Mouse (Mus musculus) heart, postnatal 14 days (tissue): ENCODE measurements around the gene Kcna1. TPM values are rescaled to one million over a fixed set of nuclear protein-coding genes. Genes with fewer than 3 reads are reported as not detected.

Experiments used
- DNase-seq, 2 experiments: peaks; one replicate each; pipeline ENCODE4 v3.0.0; 2021 to 2022
- intact Hi-C: fragments of 180-260 bp; cut with DNase I; formaldehyde crosslinking; loops from one replicate; pipeline ENCODE4 v1.15.1; 2025
- long read RNA-seq, 2 experiments: library from polyadenylated mRNA; stranded (forward); transcript quantifications; one replicate each; pipeline ENCODE4 v2.0.0; 2021
- total RNA-seq, 2 experiments: library from RNA; stranded (reverse); gene quantifications; 2 replicates each; pipeline ENCODE4 v1.2.3; 2021

Gene Kcna1
- total RNA-seq, result 1 to 10 TPM; 2.1 to 3.6 TPM
- long read RNA-seq, experiment 1, full-length matches to known transcripts, result 1 of 1 reads
- long read RNA-seq, experiment 1, partial matches to known transcripts, result 0 of 1 reads
- long read RNA-seq, experiment 1, other reads (novel, unspliced or antisense), result 0 of 1 reads
- long read RNA-seq, experiment 2, full-length matches to known transcripts, result 1 of 1 reads
- long read RNA-seq, experiment 2, partial matches to known transcripts, result 0 of 1 reads
- long read RNA-seq, experiment 2, other reads (novel, unspliced or antisense), result 0 of 1 reads

DNA sequence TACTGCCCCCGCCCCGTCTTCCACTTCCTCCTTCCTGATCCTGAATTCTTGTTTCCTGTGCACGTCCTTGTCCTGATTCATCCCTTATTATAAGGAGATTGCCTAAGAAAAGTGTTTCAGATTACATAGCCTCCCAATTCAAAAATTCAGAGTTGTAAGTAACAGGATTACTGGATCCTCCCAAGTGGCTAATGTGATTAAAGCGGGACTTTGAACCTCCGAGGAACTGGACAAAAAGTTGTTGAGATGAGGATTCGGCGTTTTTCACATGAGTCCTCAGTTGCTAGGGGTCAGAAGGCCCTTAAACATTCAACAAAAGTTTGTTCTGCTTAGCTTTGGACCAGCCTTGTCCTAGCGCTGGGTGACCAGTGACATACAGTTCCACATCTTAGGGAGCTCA, at the start of gene Kcna1:
Gene Kcna1, minus strand, starts transcription at position 4 of the 400 bp plus-strand sequence.
- DNase-seq, result no peak
- intact Hi-C loops, result no loop called here

DNA sequence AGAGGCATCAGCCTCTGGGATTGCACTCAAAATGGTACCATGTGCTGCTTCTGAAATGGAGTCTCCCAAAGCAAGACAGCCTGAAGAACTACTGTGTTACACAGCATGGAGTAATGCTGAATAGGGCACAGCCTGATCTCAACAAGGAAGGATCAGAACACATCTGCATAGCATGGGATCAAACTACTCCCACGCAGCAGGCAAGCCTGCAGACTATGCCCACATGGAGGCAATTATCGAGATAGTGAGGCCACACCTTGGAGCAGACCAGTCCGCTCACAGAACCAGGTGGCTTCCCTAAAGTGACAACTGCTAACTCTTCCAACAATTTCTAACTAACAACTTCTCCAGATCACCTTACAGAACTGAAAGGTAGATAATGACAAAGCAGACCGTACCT, 40.9 kb upstream of the Kcna1 start:
- no peak for DNase-seq
- intact Hi-C loops, result no loop called here

DNA sequence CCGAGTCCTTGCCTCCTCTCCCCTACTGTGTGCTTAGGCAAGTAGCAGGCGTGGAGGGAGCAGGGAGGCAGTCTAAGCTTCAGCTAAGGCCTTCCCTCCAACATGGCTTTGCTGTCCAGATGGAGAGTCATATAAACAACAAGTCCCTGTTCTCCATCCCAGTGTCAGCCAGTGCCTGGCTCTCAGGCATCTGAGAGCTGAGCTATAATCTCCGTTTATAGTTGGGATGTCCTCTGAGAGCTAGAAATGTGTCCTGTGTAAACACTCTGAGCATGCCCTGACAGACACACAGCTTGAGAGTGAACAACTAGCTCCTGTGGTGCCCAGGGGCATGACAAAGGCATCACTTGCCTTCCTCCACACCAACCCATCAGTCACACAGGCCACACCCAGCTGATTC, 39.0 kb upstream of the Kcna1 start:
- DNase-seq, result no peak
- intact Hi-C loops, result no loop called here

DNA sequence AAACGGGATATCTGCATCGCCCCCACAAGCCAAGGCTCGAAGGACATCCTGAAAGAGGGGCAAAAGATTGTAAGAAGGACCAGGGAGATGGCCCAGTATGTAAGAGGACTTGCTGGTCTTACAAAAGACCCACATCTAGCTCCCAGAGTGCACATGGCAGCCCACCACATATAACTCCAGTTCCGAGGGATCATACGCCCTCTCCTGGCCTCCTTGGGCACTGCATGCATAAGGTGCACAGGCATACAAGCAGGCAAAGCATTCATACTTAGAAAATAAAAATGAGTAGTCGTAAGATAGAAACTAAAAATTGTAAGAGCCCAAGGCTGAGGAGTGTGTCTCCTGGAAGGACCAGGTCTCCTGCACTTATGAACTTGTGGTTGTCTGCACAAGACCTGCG, 32.8 kb upstream of the Kcna1 start:
- no peak for DNase-seq

DNA sequence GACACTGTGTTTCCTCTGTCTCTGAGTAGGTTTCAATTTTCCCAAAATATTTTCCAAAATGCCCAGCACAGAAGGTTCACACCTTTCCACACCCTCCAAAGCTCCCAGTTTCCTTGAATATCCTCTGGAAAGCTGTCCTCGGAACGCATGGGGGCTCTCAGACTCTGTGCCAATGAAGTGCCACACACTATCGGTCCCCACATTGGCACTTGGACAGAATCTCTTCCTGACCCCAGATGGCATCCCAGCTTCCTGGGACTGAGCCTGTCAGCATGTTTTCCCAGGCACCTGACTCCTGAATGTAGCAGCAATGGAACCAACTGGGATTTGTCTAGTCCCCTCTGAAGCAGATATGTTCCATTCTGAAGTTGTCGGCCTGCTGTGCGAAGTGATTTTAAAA, 20.8 kb upstream of the Kcna1 start:
- peak in 1 of 2 experiments; percentile 10 for DNase-seq
- intact Hi-C loops, result no loop called here

More for the DNA sequence above, 32.8 kb upstream of the Kcna1 start:
- intact Hi-C loops, result no loop called here

DNA sequence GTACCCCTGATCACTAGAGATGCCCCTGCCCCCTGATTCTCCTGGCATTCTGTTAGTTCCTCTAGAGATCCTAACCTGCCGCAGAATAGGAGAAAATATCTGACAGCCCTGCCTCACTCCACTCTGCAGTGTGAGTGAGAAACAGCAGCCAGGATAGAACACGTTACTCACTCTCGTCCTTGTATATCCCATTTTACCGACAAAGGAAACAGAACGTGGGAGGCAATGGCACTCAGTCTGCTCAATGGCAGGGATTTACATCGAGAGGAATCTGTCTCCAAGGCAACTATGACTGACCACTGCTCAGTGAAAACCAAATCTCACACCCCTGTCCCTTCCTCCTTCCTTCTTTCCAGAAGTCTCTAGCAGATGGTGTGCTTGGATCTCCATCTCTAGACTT, 19.9 kb upstream of the Kcna1 start:
- DNase-seq, result no peak
- intact Hi-C loops, result no loop called here

DNA sequence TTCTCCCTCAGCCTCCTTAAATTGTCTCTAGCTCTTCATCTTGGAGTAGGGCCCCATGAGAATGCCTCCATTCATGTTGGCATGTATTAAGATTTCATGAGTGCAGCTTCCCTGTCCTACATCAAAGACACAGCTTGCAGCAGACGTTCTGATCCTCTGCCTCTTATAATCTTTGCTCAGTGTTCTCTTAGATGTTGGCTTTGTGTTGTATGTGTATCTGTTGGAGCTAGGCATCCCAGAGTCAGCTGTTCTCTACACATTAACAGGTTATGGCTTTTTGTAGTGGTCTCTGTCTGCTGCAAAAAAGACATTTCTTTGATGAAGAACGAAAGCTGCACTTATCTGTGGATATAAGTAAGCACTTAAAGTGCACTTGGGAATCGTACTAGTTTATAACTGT, 18.4 kb upstream of the Kcna1 start:
- DNase-seq, result no peak
- intact Hi-C loops, result no loop called here

DNA sequence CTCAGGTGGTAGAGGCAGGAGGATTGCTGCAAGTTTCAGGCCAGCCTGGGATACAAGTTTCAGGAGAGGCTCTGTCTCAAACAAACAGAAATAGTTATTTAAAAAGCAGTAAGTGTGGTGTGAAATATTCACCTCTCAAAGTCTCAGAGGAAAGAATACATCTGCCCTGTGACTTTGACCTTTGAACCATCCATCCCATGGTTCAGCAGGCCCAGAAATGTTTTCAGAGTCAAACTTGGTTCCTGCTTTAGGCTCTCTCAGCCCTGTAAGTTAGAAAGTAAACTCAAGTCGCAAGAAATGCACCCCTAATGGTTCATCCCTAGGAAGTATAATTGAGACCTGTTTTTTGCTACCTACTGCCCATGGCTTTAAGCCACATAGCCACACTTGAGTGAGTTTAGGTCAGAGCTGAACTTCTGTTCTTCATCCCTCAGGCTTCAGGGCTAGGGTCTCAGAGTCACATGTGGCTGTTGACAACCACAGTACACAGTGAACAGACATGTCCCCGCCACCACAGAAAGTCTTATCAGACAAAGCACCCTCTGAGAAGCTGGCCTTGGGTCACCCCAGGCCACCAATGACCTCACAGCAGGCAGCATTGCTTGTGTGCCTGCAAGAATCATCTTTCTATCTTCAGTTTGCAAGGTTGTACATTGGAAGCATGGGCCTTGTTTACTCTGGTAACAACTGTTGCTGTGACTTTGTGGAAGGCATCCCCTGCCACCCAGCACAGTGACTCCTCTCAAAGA, 11.6 kb upstream of the Kcna1 start:
- intact Hi-C loops, result no loop called here
- DNase-seq, result no peak

DNA sequence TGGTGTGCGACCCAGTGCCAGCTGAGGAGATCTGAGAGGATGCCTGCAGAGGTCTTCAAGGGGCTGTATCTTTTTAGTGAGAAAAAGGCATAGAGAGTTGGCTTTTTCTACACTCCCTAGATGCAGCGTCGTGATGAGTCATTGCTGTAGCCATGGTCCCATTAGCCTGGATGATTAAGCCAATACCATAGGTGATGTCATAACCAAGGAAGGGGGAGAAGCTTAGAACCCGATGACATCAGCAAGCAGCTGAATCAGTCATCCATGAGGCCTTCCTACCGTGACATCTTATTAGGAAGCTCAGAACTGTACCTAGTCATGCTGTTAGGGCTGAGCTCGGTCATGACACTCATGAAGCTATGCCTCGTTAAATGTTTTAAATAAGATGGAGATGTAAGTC, 7.4 kb upstream of the Kcna1 start:
- intact Hi-C loops, result no loop called here
- DNase-seq, result no peak

DNA sequence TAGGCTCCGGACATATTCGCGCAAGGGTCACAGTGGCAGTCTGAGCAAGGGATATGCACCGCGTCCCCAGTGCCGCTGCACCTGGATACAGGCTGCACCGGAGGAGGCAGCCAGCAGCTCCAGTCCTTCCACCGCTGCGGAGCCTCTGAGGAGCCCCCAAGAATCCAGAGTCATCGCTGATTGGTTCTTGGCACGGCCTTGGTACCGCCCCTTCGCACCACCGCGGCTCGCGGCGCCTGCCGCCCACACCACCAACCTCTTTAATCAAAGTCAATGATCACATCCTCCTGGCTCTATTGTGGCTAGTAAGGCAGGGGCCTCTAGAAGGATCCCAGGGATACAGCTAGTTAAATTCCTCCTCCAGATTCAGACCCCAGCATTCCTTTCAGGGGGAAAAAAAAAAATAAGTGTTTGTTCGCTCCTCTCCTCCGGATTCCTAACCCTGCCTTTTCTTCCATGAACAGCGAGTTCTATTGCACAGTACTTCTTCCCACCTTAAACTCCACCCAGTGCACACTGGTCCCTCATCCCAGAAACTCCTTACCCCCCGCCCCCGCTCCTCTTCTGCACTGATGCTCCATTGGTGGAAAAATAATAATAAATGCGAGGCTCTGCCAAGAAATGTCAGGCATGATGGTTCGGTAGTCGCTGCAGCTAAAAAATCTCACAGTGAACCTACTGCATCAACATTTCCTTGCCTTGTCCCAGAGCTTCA, 383 bp downstream of the Kcna1 start:
- intact Hi-C loops, result no loop called here
- peak; percentile 4 to 6 for DNase-seq

DNA sequence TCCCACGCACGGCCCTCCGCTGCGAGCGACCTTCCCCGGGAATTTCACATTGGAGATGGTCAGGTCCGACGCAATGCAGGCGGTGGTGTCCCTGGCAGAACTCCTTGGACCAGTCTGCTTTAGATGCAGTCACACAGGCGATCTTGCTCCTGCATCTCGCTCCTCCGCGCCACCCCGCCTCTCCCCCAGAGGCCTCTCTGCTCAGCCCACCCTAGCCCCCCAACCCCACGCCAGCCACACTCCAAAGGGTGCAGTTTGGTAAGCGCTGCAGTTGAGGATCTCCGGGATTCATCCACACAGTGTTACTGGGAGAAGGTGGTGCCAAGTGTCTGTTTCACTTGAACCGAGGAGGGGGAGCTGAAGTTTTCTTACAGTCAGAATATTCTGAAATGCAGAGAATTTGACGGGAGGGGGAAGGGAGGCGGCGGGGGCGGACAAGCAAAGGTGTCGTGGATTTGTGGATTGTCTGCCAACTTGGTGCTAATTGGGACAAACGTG, 1.1 kb downstream of the Kcna1 start:
- intact Hi-C loops, result no loop called here
- peak in 1 of 2 experiments; percentile 5 for DNase-seq

DNA sequence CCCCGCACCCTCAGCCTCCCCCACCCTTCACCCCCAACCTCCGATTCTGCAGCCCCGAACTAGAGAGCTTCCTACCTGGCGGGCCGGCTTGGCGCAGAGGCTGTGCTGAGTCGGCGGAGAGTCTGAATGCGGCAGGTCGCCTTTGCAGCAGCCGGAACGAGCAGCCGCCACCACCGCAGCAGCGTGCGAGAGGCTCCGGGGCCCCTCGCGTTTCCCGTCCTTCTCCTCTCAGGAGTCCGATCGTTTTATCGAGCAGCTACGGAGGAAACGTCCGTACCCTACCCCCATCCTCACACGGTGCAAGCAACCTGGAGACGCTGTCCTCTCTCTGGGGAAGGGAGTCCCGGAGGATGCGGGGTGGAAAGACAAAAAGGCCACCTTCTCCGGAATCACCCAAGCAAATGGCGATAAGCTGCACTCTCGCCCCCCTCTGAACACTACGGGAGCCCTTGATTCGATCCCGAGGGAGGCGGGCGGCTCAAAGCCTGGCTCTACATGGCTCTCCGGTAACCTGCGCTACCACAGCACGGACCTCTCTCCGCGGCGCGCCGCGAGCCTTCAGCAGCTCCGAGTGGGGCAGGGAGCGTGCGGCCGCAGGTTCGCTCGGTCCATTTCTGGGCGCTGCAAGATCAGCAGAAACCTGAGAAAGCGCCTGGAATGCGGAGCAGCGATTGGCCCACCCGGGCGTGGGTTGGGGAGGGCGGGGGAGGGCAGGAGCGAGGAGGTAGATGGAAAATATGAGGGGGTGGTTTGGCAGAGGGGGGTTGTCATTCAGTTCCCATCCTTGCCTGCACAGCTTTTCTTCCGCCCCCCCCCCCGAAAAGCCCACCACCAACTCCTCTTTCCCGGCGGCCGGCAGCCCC, 1.8 kb downstream of the Kcna1 start:
- intact Hi-C loops, result loop anchor here (5.0 kb wide), 1 partner anchor 58 kb away; no protein-coding TSS in a partner anchor

DNA sequence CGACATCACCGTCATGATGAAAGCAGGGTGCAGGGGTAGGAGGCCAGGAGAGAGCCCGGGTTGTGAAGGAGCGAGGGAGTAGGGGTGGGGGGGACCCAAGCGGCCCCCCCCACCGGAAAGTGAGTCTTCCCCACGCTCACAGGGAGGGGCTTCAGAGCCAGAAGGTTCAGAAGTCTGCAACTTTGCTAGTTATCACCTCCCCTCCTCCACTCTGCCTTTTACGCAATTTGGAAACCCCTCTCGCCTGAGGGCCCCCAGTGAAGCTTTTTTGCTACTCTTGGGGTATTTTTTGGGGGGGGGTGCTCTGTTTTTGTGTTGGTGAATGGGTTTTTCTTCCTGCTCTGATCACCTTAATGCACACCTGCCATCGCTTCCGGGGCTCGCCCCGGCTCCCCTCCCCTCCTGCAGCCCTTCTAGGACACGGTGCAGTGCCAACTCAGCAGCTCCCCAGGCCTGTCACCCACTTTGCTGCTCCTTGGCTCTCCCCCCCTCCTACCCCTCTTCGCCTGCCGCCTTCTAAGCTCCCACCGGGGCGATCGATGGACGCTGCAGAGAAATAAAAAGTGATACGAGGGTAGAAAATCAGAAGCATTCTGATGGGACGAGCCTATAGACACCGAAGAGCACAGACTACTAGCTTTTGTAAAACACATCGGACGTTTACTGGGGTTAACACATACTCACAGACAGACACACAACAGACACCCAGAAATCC, 2.7 kb downstream of the Kcna1 start:
- intact Hi-C loops, result loop anchor here (5.0 kb wide), 1 partner anchor 59 kb away; no protein-coding TSS in a partner anchor

More for the DNA sequence above, 1.8 kb downstream of the Kcna1 start:
- peak; percentile 9 to 12 for DNase-seq

DNA sequence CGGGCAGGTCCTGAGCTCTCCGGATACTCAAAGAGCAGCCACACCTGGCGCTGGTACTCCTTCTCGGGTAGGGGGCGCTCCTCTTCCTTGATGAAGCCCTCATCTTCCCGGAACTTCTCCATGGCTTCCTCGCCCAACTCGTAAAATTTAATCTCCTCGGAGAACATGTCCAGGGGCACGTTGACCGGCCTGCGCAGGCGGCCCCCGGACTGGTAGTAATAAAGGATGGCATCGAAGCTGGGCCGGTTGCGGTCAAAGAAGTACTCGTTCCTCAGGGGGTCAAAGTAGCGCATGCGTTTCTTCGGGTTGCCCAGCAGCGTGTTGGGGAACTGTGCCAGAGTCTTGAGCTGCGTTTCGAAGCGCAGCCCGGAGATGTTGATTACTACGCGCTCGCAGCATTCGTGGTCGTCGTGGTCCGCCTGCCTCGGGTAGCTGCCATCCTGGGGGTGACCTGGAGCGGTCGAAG, 3.3 kb downstream of the Kcna1 start:
- intact Hi-C loops, result loop anchor here (5.0 kb wide), 1 partner anchor 59 kb away; no protein-coding TSS in a partner anchor
- peak in 1 of 2 experiments; percentile 11 for DNase-seq

More for the DNA sequence above, 2.7 kb downstream of the Kcna1 start:
- no peak for DNase-seq

DNA sequence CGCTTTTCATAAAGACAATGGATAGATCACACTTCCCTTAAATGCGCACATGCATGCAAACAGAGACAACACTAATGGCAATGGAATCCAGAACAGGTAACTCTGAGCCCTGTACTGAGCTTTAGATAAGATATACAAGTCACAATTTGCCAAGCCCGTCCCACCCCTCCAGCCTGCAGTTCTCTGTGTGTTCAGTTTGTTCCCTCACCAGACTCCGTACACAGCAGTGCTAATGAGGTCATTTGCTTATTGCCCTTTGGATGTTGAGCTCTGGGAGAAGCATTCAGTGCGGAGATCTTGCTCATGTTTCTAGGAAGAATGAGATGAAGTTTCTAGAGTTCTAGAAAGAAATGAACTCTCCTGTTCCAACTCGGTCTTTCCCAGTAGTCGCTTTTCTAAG, 17.7 kb downstream of the Kcna1 start:
- intact Hi-C loops, result no loop called here

DNA sequence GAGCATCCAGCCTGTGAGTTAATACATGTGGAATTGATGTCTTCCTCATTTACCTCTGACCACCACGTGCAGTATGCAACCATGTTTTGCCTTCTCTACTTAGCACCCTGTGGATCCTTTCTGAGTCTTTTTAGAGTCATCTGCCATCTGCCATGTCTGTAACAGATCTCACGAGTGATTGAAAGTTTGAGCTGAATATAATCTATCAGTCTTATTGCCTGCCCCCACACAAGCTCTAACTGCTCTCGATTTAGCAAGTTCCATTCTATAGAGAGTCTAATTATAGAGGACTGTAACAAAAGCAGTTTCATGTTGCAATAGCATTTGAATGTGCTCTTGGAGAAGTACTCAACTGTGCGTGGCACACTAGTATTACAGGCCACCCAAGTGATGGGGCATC, 27.7 kb downstream of the Kcna1 start:
- intact Hi-C loops, result no loop called here
- no peak for DNase-seq

More for the DNA sequence above, 17.7 kb downstream of the Kcna1 start:
- DNase-seq, result no peak

DNA sequence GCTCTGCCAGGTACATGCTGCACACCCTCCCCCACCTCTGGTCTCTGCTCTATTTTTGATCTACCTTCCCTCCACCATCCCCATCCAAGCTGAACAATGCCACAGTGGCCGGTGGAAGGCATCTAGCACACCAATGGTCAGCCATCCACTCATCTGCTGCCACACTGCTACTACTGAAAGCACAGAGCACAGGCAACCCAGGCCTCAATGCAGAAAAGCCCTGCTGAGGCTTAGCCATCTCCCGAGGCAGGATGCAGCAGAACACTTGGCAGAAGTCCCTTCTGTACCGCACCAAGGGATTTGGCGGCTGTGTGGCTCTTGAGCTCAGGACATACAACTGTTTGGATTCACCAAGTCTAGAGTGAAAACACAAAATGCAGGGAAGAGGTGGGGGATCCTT, 35.4 kb downstream of the Kcna1 start:
- no peak for DNase-seq
- intact Hi-C loops, result no loop called here

DNA sequence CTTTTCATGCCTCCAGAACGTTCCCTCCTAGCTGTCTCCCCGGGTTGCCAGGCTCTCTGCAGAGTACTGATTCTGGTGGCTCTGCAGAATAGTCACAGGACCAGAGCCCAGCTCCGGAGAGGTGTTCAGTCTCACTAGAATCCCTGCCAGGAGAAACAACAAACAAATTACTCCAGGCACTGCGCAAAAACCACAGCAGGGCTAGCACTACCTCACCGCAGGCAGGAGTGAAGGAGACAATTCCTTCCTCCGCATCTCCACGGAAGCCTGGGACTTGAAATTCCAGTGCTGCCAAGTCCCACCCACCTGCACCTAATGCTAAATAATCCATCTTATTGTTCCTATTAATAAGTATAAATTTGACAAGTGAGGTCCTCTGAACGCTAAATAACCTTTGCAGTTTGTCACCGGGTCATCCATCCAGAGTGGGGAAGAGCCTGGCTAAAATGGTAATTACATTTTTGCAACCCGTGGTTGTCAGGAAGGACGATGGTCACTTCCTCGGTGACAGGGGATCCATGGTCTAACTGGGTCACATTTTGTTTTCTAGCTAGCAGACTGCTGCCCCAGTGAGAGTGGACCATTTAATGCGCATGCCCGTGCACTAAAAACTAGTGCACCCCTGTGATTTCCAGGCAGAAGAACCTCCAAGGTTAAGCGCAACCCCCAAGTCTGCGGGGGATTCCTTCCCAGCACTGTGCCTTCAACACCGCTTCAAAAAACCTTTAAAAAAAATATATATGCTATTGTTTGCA, 36.8 kb downstream of the Kcna1 start:
- no peak for DNase-seq
- intact Hi-C loops, result no loop called here
